Mouse (Mus musculus) small intestine, adult 2 months (tissue): ENCODE measurements around the gene D430019H16Rik.

Source experiments
- CTCF ChIP-seq: fragments of 200-500 bp; IDR thresholded peaks from 2 replicates; pipeline ENCODE4 v1.5.1; 2012; ENCODE audit warnings: low read depth, mild to moderate bottlenecking, control low read depth, inconsistent platforms, low read length, moderate library complexity, mixed read lengths; ENCODE audit not compliant: insufficient replicate concordance, insufficient read length; ENCODE audit errors: extremely low read depth
- POLR2A ChIP-seq: fragments of 200-500 bp; IDR thresholded peaks from 2 replicates; pipeline ENCODE4 v1.6.1; 2012; ENCODE audit warnings: low read depth, mild to moderate bottlenecking, control low read depth, inconsistent platforms, low read length, moderate library complexity

GRCm38 (mm10) chr12:105490794-105491193, 37.1 kb downstream of the D430019H16Rik start:
- TF ChIP-seq CTCF, result no peak
- no peak for TF ChIP-seq POLR2A
